Mouse (Mus musculus) left cerebral cortex, postnatal 36 days (tissue): ENCODE results near the gene Ptgr2. TPM values are rescaled to one million over a fixed set of nuclear protein-coding genes. Genes with fewer than 3 reads are reported as not detected.
A peak's percentile ranks its signal among the peaks of the same experiment; 100 is the strongest.
"Not testable (repeated sequence)": the region's sequence is repeated elsewhere in the genome, so short reads cannot be mapped to it uniquely, and the experiment has no call there.

ENCODE experiments used
- DNase-seq, 2 experiments: peaks; one replicate each; pipeline ENCODE4 v3.0.0; 2021 to 2022; ENCODE audit warnings: low spot score in 2 of 2, mixed read lengths in 1 of 2
- intact Hi-C: fragments of 180-260 bp; cut with DNase I; formaldehyde crosslinking; loops from one replicate; pipeline ENCODE4 v1.15.1; 2025
- total RNA-seq, 2 experiments: library from RNA; stranded (reverse); gene quantifications; 2 replicates each; pipeline ENCODE4 v1.2.3; 2021

The Ptgr2 gene
- 10 to 100 TPM; 34.5 to 39.6 TPM for total RNA-seq

DNA sequence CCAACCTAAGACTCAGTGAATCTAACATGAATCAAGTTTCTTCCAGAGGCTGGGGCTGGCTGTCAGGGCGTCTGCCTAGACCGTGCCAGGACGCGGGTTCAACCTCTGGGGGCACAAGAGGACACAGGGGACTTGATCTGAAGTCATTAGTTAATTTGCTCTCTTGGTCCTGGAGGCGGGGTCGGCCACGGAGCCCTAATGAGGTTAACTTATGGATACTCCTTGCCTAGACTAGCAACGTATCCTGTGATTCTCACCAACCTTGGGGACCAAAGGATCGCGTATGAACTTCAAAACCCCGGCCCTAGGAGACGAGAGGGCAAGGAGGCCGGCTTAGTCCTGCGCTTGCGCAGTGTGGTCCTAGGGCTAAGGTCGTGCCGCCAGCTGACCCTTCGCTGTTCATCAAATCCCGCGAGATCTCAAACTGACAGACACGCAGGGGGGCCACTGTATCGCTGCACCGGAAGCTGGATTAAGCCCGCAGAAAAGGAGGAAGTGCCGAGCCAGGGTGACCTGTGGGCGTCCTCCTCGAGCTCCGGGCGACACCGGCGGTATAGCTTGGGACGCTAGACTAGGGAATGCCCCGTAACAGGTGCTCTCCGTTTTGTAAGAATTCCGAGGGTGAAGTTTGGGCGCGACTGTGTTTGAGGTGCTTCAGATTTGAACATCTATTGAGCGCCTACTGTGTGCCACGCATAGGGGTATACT is at the start of gene Ptgr2:
Gene Ptgr2, plus strand, starts transcription at position 348 of the 708 bp plus-strand sequence.
- DNase-seq = peak; percentile 83 to 86
- intact Hi-C loops = no loop called here

DNA sequence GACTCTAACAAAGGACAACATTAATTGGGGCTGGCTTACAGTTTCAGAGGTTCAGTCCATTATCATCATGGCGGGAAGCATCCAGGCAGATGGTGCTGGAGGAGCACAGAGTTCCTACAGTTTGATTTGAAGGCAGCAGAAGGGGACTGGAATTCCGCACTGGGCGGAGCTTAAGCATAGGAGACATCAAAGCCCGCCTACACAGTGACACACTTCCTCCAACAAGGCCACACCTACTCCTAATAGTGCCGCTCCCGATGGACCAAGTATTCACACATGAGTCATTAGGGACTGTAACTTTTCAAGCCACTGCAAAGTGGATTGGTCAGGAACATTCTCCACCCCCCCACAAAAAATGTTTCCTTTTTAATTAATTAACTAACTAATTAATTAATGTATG is 49.5 kb upstream of the Ptgr2 start:
- intact Hi-C loops = loop anchor here (10.0 kb wide), 1 partner anchor 161 kb away; no protein-coding TSS in a partner anchor
- no peak for DNase-seq

DNA sequence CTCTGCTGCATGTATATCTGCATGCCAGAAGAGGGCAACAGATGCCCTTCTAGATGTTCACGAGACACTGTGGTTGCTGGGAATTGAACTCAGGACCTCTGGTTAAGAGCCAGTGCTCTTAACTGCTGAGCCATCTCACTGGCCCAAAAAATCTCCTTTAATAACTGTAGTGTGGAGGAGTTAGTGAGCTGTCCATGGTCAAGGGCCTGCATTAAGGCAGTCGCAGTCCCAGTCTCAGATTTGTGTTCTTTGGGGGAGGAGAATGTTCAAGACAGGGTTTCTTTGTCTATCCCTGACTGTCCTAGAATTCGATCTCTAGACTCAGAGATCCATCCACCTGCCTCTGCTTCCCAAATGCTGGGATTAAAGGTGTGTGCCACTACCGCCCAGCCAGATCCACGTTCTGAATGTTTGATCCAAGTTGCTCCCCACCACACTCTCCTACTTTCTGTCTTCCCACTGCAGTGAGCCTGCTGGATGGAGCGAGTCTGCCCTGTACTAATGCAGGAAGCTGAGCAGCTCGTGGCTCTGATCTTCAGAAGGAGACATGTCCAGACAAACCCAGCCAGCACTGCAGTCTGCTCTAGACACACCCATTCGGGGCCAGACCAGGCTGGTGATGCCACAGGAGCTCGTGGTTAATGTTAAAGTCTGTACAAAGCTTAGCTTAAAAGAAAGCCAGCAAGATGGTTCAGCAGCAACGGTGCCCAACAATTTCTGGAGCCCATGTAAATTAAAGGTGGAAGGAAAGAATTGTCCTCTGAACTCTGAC is 48.9 kb upstream of the Ptgr2 start:
- intact Hi-C loops = loop anchor here (10.0 kb wide), 1 partner anchor 161 kb away; no protein-coding TSS in a partner anchor

DNA sequence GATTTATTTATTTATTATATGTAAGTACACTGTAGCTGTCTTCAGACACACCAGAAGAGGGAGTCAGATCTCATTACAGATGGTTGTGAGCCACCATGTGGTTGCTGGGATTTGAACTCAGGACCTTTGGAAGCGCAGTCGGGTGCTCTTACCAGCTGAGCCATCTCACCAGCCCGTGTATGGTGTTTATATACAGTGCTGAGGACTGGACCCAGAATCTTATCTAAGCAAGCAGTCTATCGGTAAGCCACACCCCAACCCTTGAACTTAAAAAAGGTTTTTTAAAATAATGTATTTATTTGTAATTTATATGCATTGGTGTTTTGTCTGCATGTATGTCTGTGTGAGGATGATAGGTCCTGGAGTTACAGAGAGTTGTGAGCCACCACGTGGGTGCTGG is 48.0 kb upstream of the Ptgr2 start:
- DNase-seq = not testable (repeated sequence)
- intact Hi-C loops = loop anchor here (10.0 kb wide), 1 partner anchor 162 kb away; no protein-coding TSS in a partner anchor

More for the DNA sequence above, 48.9 kb upstream of the Ptgr2 start:
- DNase-seq = no peak

DNA sequence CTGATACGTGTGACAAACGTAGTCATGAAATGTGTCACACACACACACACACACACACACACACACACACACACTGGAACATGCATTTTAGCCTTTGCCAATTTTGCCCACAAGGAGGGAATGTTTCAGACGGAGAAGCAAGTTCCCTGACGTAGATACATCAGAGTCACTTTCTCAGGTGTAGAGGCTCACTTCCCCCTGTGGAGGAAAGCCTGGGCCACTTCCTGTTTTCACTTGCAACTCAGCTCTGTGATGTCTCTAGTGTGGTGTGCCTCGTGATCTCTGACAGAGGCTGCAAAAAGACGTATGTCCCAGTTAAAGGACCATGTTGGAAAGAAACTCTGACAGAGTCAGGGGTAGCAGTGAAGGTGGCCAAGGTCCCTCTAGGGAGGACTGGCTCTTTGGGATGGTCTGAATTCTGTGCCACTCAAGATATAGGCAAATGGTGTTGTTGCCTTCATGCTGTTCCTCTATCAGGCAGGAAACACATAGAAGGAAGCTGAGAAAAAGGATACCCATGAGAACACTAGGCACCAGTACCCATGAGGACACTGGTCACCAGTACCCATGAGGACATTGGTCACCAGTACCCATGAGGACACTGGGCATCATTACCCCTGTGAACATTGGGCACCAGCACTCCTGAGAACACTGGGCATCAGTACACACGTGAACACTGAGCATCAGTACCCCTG is 41.8 kb upstream of the Ptgr2 start:
- intact Hi-C loops = no loop called here
- DNase-seq = no peak

DNA sequence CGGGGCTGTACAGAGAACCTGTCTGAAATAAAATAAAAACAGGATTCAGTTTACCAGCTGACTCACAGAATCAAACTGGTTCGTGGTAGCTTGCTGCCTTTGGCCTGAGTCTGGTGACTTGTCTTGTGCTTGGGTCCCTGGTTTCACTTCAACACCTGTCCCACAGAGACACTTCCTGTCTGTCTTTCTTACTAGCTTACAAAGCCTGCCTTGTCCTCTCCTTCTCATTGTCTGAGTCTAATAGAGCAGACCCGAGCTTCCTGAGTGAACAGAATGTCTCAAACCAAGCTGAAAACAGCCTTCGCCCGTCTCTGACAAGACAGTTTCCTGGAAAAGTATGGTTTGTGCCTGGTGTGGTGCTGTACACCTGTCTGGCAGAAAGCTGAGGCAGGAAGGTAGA is 39.3 kb upstream of the Ptgr2 start:
- no peak for DNase-seq
- intact Hi-C loops = no loop called here

DNA sequence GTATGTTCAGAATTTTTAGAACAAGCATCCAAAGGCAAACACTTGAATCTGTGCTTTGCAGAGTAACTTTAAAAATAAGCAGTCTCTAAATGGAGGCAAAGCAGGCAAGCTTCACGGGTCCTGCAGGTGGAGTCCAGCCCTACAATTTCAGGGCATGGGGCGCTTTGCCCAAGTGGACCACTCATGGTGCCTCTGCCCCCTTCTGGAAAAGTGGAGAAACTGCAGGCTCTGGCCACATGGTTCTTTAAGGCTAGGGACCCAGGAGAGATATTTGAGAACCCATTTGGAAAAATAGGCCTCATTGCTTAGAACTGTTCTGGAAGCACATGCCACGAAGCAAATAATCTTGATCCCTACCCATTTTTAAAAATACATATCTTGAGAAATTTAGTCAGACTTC is 35.8 kb upstream of the Ptgr2 start:
- DNase-seq = peak; percentile 29 to 30
- intact Hi-C loops = loop anchor here (2.0 kb wide), 1 partner anchor 86 kb away; no protein-coding TSS in a partner anchor

DNA sequence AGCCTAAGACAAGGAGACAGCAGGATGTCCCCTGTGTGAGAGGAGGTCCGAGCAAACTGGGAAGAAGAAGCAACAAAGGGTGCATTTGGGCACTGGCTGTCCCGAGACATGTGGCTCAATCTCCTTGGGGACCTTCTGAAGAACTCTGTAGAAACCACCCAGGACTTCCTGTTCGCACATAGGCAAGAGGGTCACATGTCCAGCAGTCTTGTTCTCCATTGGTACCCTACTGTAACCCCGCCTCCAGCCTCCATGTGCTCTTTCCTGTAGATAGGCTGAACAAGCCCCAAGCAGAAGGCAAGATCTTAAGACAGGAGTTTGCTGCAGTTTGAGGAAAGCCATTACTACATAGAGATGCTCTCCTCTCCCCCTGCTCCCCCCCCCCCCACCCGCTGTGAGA is 32.2 kb upstream of the Ptgr2 start:
- DNase-seq = no peak
- intact Hi-C loops = no loop called here

DNA sequence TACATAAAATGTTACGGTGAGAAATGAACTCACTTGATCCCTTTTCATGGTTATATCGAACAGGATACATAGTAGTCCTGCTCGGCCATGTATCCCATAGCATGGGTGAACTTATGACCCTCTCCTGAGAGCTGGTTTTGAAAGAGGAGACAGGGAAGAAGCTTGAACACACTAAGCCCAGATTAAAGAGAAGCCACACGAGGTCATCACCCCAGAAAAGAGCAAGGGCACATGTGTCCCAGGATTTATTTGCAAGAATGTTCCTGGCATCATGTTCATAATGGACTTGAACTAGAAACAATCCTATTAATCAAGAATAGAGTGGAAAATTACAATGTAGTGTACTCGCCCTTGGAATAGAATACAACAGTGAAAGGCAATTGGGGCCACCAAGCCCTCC is 30.1 kb upstream of the Ptgr2 start:
- intact Hi-C loops = no loop called here
- no peak for DNase-seq

DNA sequence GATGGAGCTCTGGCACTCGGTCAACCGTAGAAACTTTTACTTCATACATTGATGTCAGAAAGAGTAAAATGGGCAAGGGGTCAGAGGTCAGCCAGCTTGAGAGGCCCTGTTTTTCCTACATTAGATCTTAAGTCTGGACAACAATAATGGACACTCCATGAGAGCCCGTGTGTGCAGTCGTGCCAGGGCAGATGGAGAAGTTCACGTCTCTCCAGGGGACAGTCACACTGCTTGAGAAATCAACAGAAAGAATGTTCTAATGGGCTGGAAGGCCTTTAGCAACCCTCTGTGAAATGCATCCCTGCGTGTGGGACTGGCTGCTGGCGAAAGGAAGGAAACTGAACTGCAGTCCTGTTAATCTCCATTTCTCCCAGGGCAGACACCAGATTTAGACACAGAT is 24.7 kb upstream of the Ptgr2 start:
- DNase-seq = no peak
- intact Hi-C loops = no loop called here

DNA sequence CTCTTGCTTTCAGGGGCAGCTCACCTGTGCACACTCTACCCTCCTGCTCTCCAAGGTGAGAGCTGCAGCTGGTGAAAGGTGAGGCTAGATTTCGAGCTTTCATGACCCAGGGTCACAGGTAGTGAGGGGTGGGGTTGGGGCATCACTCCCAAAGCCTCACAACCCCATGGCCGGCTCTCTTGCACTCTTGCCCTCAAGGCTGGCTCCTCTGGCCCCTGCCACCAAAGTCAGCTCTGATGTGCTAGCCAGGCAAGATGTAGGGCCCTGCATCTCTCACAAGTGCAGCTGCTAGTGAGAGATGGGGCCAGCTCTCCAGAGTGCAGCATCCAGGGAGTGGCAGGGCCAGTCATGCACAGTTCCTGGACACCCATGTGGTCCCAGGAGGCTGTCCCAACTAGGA is 17.8 kb upstream of the Ptgr2 start:
- intact Hi-C loops = no loop called here

DNA sequence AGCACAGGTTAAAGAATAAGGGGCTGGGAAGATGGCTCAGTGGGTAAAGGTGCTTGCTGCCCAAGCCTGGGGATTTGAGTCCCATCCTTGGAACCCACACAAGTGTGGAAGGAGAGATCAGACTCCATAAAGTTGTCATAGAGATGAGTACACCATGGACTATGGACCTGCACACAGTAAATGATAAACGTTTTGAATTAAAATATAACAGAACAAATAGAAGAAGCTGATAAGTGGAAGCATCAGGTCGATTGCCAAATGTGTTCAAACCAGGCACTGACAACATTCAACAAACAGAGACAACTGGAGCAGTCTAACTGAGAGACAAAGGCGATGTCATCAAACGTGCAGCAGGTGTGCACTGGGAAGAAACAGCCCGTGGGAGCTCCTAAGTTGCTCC is 11.7 kb upstream of the Ptgr2 start:
- DNase-seq = no peak
- intact Hi-C loops = no loop called here

More for the DNA sequence above, 17.8 kb upstream of the Ptgr2 start:
- DNase-seq = no peak

DNA sequence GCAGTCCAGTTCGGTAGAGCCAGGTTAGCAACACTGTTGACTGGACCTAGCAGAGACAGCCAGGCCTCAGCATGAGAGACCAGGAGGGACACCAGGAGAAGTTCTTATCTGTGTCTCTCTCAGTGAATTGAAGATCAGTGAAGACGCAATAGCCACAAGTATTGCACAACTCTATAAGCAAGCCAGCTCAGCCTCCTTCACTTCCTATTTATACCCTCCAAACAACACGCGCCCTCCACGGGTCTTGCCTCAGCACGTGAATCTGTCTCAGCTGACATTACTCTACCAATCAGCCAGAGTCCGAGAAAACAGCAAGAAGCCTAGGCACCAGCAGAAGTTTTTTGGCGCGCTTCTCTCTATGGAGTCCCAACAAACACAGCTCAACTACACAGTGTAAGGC is 9.7 kb upstream of the Ptgr2 start:
- DNase-seq = no peak
- intact Hi-C loops = no loop called here

DNA sequence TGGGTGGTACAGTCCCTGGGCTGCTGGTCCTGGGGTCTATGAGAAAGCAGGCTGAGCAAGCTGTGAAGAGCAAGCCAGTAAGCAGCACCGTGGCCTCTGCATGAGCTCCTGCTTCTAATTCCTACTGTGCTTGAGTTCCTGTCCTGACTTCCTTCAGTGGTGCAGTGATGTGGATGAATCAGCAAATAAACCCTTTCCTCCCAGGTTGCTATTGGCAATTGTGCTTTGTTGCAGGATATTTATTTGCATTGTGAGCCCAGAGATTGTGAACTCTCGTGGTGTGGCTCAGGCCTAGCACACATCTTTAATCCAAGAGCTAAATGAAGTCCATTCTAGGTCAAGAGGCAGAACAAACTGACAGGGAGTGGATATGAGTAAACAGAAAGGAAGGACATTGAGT is 8.7 kb upstream of the Ptgr2 start:
- no peak for DNase-seq
- intact Hi-C loops = no loop called here

DNA sequence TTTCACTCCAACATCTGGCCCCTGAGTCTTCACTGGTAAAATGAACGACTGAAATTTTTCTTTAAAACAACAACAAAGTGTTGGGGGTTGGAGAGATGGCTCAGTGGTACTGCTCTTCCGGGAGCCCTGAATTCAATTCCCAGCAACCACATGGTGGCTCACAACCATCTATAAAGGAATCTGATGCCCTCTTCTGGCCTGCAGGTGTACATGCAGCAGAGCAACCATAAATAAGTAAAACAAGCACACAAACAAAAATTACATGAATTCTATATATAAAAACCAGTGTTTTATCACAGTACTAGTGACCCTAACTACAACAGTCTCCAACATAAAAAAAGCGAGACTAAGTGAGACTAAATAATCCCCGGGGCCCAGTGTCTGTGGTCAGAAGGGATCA is 8.2 kb upstream of the Ptgr2 start:
- intact Hi-C loops = no loop called here
- DNase-seq = no peak

DNA sequence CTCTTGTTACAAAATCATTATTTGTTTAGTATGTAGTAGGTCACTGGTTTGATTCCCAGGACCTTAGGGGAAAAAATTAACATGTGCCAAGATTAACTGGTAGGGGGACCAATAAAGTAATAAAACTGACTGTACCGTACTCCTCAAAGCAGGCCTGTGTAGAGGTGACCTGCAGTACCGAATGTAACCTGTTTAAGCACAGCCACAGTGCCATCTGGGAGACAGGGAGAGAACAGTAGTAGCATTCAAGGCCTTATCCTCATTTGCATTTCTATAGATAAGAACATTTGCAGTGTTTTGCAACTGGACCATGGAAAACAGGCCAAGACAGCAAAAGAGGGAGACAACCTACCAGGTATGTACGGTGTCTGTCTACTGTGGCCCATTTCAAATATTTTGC is 7.2 kb upstream of the Ptgr2 start:
- DNase-seq = no peak
- intact Hi-C loops = no loop called here

DNA sequence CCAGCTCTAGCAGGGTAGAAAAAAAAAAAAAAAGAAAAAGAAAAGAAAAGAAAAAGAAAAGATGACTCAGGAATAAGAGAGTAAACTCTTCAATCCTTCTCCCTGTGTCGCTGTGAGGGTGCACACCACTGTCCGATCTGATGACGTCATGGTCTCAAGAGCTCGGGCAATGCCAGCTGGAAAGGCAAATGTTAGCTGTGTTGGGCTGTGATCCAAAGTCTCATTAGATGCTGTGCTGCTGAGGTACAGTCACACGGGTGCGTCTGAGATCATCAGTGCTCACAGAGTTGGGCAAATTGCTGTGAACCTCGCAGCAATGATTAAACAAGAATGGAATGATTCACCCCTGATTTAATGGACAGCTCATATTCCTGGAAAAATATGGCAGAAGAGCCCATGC is 6.1 kb upstream of the Ptgr2 start:
- DNase-seq = no peak
- intact Hi-C loops = loop anchor here (1.0 kb wide), 1 partner anchor 21 kb away; no protein-coding TSS in a partner anchor

DNA sequence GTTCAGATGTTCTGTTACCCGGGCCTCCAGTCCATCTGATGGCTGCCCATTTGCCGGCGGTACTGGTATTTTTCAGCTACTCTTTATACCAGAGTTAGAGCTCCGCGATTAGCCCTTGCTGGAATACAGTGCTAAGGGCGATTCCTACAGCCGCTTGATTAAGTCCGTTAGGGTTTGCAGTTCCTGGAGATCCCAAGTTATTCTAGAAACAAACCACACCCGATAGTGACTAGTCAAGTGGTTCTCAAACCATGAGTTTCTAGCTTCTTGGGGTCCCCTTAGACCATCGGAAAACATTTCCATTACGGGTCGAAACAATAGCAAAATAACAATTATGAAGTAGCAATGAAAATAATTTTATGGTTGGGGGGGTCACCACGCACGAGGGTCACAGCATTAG is 641 bp upstream of the Ptgr2 start:
- intact Hi-C loops = no loop called here
- no peak for DNase-seq

DNA sequence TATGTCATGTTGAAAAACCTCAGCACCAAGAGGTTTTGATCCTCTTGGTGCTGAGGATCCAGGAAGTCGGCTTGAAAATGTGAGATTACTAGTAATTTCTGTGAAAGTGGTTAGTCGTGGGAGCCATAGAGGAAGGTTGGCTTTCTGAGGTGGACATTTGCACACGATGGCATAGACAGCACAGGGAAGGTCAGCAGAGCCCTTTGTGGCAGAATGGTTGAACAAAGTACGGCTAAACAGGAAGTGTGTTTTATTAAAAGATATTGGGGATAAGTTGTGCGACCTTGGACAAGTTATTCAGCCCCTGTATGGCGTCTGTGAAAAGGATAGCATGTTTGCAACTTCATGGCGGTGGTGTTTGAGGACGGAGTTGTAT is 549 bp downstream of the Ptgr2 start:
- intact Hi-C loops = no loop called here

DNA sequence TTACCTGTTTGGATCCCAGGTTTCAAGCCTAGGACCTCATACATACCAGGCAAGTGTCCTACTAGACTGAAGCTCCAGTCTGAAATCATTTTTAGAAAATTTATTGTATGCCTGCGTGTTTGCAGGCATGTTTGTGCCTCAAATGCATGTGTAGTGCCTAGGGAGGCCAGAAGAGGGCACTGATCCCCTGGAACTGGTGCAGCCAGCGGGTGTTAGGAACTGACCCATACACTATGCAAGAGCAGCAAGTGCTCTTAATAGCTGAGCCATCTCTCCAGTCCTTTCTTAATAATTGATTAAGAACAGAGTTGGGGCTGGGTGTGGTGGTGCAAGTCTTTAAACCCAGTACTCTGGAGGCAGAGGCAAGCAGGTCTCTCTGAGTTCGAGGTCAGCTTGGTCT is 3.4 kb downstream of the Ptgr2 start:
- intact Hi-C loops = no loop called here
- DNase-seq = no peak

More for the DNA sequence above, 549 bp downstream of the Ptgr2 start:
- no peak for DNase-seq
